Mouse (Mus musculus) cerebellum, adult 2 months (tissue): ENCODE data around the gene Igsf3.

Source experiments
- CTCF ChIP-seq: fragments of 200-500 bp; IDR thresholded peaks from 2 replicates; pipeline ENCODE4 v1.5.1; 2011; ENCODE audit warnings: low read depth, mild to moderate bottlenecking, control low read depth, low read length, moderate library complexity, borderline replicate concordance; ENCODE audit not compliant: insufficient read depth
- POLR2A ChIP-seq: fragments of 200-500 bp; IDR thresholded peaks from 2 replicates; pipeline ENCODE4 v1.6.1; 2011; ENCODE audit warnings: low read length, control low read depth, borderline replicate concordance; ENCODE audit not compliant: insufficient read depth

DNA sequence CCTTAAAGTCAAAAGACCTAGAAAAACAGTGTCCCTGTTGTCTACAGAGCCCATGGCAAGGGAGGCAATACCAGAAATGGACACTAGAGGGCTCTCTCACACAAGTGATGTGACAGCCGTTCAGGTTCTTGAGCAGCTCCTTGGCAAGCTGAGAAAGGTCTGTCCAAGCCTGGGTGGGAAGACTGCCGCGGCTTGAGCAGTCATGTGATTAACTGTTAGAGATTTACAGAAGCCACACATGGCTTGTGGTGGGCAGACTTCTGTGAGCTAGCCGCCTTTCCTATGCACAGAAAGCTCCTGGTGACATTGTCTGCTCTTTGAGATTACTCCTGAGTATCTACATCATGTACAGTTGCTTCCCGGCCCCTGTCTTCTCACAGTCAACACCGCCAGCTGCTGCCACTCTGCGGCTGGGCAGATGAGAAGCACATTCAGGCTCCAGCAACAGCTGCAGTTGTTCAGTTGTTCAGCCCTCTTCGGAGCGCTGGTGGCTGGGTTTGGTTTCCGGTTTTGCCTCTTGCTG lies 117.1 kb downstream of the Igsf3 start:
- TF ChIP-seq CTCF (peak; percentile 93), POLR2A (no peak)
